Mouse (Mus musculus) liver, adult 2 months (tissue): ENCODE measurements around the gene Kdr. TPM values are rescaled to one million over a fixed set of nuclear protein-coding genes. Genes with fewer than 3 reads are reported as not detected.

Source experiments
- DNase-seq: peaks from one replicate; pipeline ENCODE4 v3.0.0-alpha.2; 2011; ENCODE audit warnings: low read depth, low spot score; ENCODE audit errors: extremely low read depth
- H3K27ac ChIP-seq: fragments of 200-500 bp; replicated peaks from 2 replicates; pipeline ENCODE4 v1.5.1; 2012; ENCODE audit warnings: low read depth, mild to moderate bottlenecking, control low read depth, inconsistent platforms, low read length; ENCODE audit not compliant: insufficient read depth
- H3K27me3 ChIP-seq: fragments of 200-500 bp; 2 replicates; pipeline ENCODE4 v1.6.1; 2012; ENCODE audit warnings: mild to moderate bottlenecking, moderate library complexity, low read length, inconsistent platforms; ENCODE audit not compliant: control insufficient read depth, insufficient read depth
- H3K36me3 ChIP-seq: fragments of 200-500 bp; 2 replicates; pipeline ENCODE4 v1.6.1; 2012; ENCODE audit warnings: low read length, inconsistent platforms; ENCODE audit not compliant: control insufficient read depth, insufficient read depth
- H3K4me1 ChIP-seq: fragments of 200-500 bp; 2 replicates; pipeline ENCODE4 v1.6.1; 2011; ENCODE audit warnings: low read length; ENCODE audit not compliant: control insufficient read depth, insufficient read depth
- H3K4me3 ChIP-seq: fragments of 200-500 bp; 2 replicates; pipeline ENCODE4 v1.5.1; 2011; ENCODE audit warnings: low read depth, mild to moderate bottlenecking, control low read depth, low read length, moderate library complexity; ENCODE audit not compliant: insufficient read depth
- H3K79me2 ChIP-seq: fragments of 200-500 bp; 2 replicates; pipeline ENCODE4 v1.6.1; 2012; ENCODE audit warnings: inconsistent platforms, mild to moderate bottlenecking, low read length, moderate library complexity; ENCODE audit not compliant: control insufficient read depth, insufficient read depth
- H3K9ac ChIP-seq: fragments of 200-500 bp; 2 replicates; pipeline ENCODE4 v1.6.1; 2012; ENCODE audit warnings: low read depth, mild to moderate bottlenecking, control low read depth, inconsistent platforms, low read length
- CTCF ChIP-seq: fragments of 200-500 bp; IDR thresholded peaks from 2 replicates; pipeline ENCODE4 v1.5.1; 2011; ENCODE audit warnings: low read depth, low read length, control low read depth
- POLR2A ChIP-seq: fragments of 200-500 bp; IDR thresholded peaks from 2 replicates; pipeline ENCODE4 v1.6.1; 2011; ENCODE audit warnings: low read length, control low read depth; ENCODE audit not compliant: insufficient read depth; ENCODE audit errors: extremely low read depth
- WGBS: fragments of 180-500 bp; shearing (Covaris S2); methylation state at CpG from one replicate; pipeline ENCODE4 v1.1.7; 2018; 5-methylcytosine and 5-hydroxymethylcytosine counted together
- polyA plus RNA-seq: library from polyadenylated mRNA; depleted of rRNA; stranded (reverse); fragments of >200 nt; gene quantifications from 2 replicates; pipeline ENCODE4 v1.2.3, GENCODE M21; 2012
- total RNA-seq: library from RNA; depleted of rRNA; stranded (reverse); fragments of >200 nt; gene quantifications from 2 replicates; pipeline ENCODE4 v1.2.3, GENCODE M21; 2014

The Kdr gene
- total and polyA plus RNA-seq, 2 experiments: 7.8 to 33.4 TPM

GRCm38 (mm10) chr5:75943301-75943700, 35.0 kb downstream of the Kdr start:
- no peak for DNase-seq
- Histone ChIP-seq H3K9ac (no peak overlapping the region), H3K27me3 (no peaks in the 10 kb centered on the region), H3K36me3 (peaks cover 8% of the 10 kb centered on the region; the same call in 1 of the 2 replicates), H3K4me3 (no peak overlapping the region), H3K4me1 (no peaks in the 10 kb centered on the region; the same call in 1 of the 2 replicates), H3K27ac (no peak overlapping the region), H3K79me2 (no peaks in the 10 kb centered on the region)
- TF ChIP-seq CTCF (no peak), POLR2A (no peak)
- WGBS: 88% methylated on average over 6 of the region's 6 CpGs

GRCm38 (mm10) chr5:75941775-75942580, 36.3 kb downstream of the Kdr start:
- no peak overlapping the region for H3K27ac ChIP-seq
- no peak for DNase-seq
- 79% methylated on average over 11 of the region's 11 CpGs for WGBS
- no peaks in the 10 kb centered on the region for H3K27me3 ChIP-seq
- no peak overlapping the region for H3K9ac ChIP-seq
- no peaks in the 10 kb centered on the region for H3K4me1 ChIP-seq
- no peak for TF ChIP-seq POLR2A
- TF ChIP-seq CTCF: no peak
- no peaks in the 10 kb centered on the region for H3K79me2 ChIP-seq
- peaks cover 8% of the 10 kb centered on the region; the same call in 1 of the 2 replicates for H3K36me3 ChIP-seq
- no peak overlapping the region for H3K4me3 ChIP-seq

GRCm38 (mm10) chr5:75939144-75939732, 39.0 kb downstream of the Kdr start:
- no peak for DNase-seq

GRCm38 (mm10) chr5:75938012-75938411, 40.2 kb downstream of the Kdr start:
- H3K79me2 ChIP-seq: no peaks in the 10 kb centered on the region
- H3K27ac ChIP-seq: no peak overlapping the region; the same call in 1 of the 2 replicates
- no peak overlapping the region for H3K9ac ChIP-seq
- no peaks in the 10 kb centered on the region for H3K4me1 ChIP-seq
- no peaks in the 10 kb centered on the region for H3K27me3 ChIP-seq
- no peak for TF ChIP-seq POLR2A
- TF ChIP-seq CTCF: no peak
- DNase-seq: no peak
- peaks cover 5% of the 10 kb centered on the region; the same call in 1 of the 2 replicates for H3K36me3 ChIP-seq
- no peak overlapping the region for H3K4me3 ChIP-seq
- WGBS: 42% methylated on average over 4 of the region's 4 CpGs

More at GRCm38 (mm10) chr5:75939144-75939732, 39.0 kb downstream of the Kdr start:
- no peak overlapping the region for H3K9ac ChIP-seq
- H3K4me3 ChIP-seq: no peak overlapping the region
- WGBS: 65% methylated on average over 8 of the region's 8 CpGs
- no peaks in the 10 kb centered on the region for H3K27me3 ChIP-seq
- no peaks in the 10 kb centered on the region for H3K79me2 ChIP-seq
- TF ChIP-seq CTCF (no peak), POLR2A (no peak)
- no peak overlapping the region for H3K27ac ChIP-seq
- H3K36me3 ChIP-seq: peaks cover 6% of the 10 kb centered on the region; the same call in 1 of the 2 replicates
- no peaks in the 10 kb centered on the region for H3K4me1 ChIP-seq

GRCm38 (mm10) chr5:75936223-75936622, 42.0 kb downstream of the Kdr start:
- H3K9ac ChIP-seq: no peak overlapping the region
- 0 out of 2 replicates have a peak, but pooled peaks cover 2% of the 10 kb centered on the region for H3K36me3 ChIP-seq
- TF ChIP-seq CTCF (no peak), POLR2A (no peak)
- H3K4me3 ChIP-seq: no peak overlapping the region
- H3K4me1 ChIP-seq: no peaks in the 10 kb centered on the region
- DNase-seq: no peak
- H3K27me3 ChIP-seq: no peaks in the 10 kb centered on the region
- no peak overlapping the region for H3K27ac ChIP-seq
- no peaks in the 10 kb centered on the region for H3K79me2 ChIP-seq
- 63% methylated on average over 6 of the region's 6 CpGs for WGBS
